Mouse (Mus musculus) adrenal gland, adult 8-10 months (tissue): ENCODE measurements at regions not wholly inside any gene's neighbourhood (a gene's known extent, or its start where the extent isn't known, plus 50 kb on each side); places are given as distances from the start of the nearest gene placed in this dataset.

Source experiments
- DNase-seq: peaks from one replicate; pipeline ENCODE4 v3.0.0; 2022

- no peak for DNase-seq
These were observed 90.4 kb downstream of the Otol1 start for GRCm38 (mm10) chr3:70097813-70098212.

- no peak for DNase-seq
These were observed 94.7 kb downstream of the Otol1 start for GRCm38 (mm10) chr3:70102091-70102490.

GRCm38 (mm10) chr3:70102593-70103213, 95.3 kb downstream of the Otol1 start:
- no peak for DNase-seq

- peak; percentile 4 for DNase-seq
These were observed 96.8 kb downstream of the Otol1 start for GRCm38 (mm10) chr3:70103983-70104827.

- no peak for DNase-seq
These were observed 97.5 kb downstream of the Otol1 start for GRCm38 (mm10) chr3:70104828-70105399.

GRCm38 (mm10) chr3:70105561-70105960, 98.1 kb downstream of the Otol1 start:
- DNase-seq: no peak

GRCm38 (mm10) chr3:70106141-70106540, 98.7 kb downstream of the Otol1 start:
- no peak for DNase-seq

- no peak for DNase-seq
These were observed 118.8 kb downstream of the Otol1 start for GRCm38 (mm10) chr3:70126212-70126611.

- DNase-seq: no peak
These were observed 123.0 kb downstream of the Otol1 start for GRCm38 (mm10) chr3:70130241-70131029.

GRCm38 (mm10) chr3:70134963-70135362, 127.5 kb downstream of the Otol1 start:
- DNase-seq: no peak

- DNase-seq: no peak
These were observed 131.1 kb downstream of the Otol1 start for GRCm38 (mm10) chr3:70138488-70138887.

GRCm38 (mm10) chr3:70138926-70139325, 131.5 kb downstream of the Otol1 start:
- no peak for DNase-seq

GRCm38 (mm10) chr3:70145728-70146127, 138.3 kb downstream of the Otol1 start:
- DNase-seq: no peak

- no peak for DNase-seq
These were observed 143.7 kb downstream of the Otol1 start for GRCm38 (mm10) chr3:70151156-70151555.

GRCm38 (mm10) chr3:70160043-70160442, 152.6 kb downstream of the Otol1 start:
- no peak for DNase-seq

- DNase-seq: no peak
These were observed 164.3 kb downstream of the Otol1 start for GRCm38 (mm10) chr3:70171667-70172066.

- no peak for DNase-seq
These were observed 169.0 kb downstream of the Otol1 start for GRCm38 (mm10) chr3:70176391-70176790.

GRCm38 (mm10) chr3:70181611-70182010, 174.2 kb downstream of the Otol1 start:
- DNase-seq: no peak

GRCm38 (mm10) chr3:70190741-70191140, 183.3 kb downstream of the Otol1 start:
- DNase-seq: no peak

- no peak for DNase-seq
These were observed 189.3 kb downstream of the Otol1 start for GRCm38 (mm10) chr3:70196671-70197070.

- no peak for DNase-seq
These were observed 191.5 kb downstream of the Otol1 start for GRCm38 (mm10) chr3:70198890-70199289.

- DNase-seq: no peak
These were observed 194.0 kb downstream of the Otol1 start for GRCm38 (mm10) chr3:70201334-70201943.
